Mouse (Mus musculus) midbrain, postnatal 0 days (tissue): ENCODE data around the gene 1700011L22Rik. TPM values are rescaled to one million over a fixed set of nuclear protein-coding genes. Genes with fewer than 3 reads are reported as not detected.

Source experiments
- ATAC-seq: fragments of 200-750 bp; cut with Nextera tagmentation; 2 replicates; pipeline ENCODE4 v1.8.0; 2017; ENCODE audit warnings: moderate number of reproducible peaks, mild to moderate bottlenecking, moderate TSS enrichment, moderate library complexity; ENCODE audit not compliant: low FRiP score
- DNase-seq: peaks from one replicate; pipeline ENCODE4 v3.0.0-alpha.2; 2015; ENCODE audit warnings: low spot score
- H3K27ac ChIP-seq: fragments of 300-500 bp; sonication (generic); 2 replicates; pipeline ENCODE4 v1.5.1; 2014; ENCODE audit warnings: low read depth, mild to moderate bottlenecking, low read length, mixed read lengths
- H3K27me3 ChIP-seq: fragments of 300-500 bp; sonication (generic); 2 replicates; pipeline ENCODE4 v1.6.1; 2014; ENCODE audit warnings: low read length, control low read depth, mixed read lengths; ENCODE audit not compliant: insufficient read depth
- H3K36me3 ChIP-seq: fragments of 300-500 bp; sonication (generic); 2 replicates; pipeline ENCODE4 v1.6.1; 2014; ENCODE audit warnings: low read length, control low read depth, mixed read lengths; ENCODE audit not compliant: insufficient read depth
- H3K4me1 ChIP-seq: fragments of 300-500 bp; sonication (generic); 2 replicates; pipeline ENCODE4 v1.6.1; 2014; ENCODE audit warnings: mild to moderate bottlenecking, control low read depth, antibody characterized with exemption, low read length, mixed read lengths; ENCODE audit not compliant: insufficient read depth
- H3K4me2 ChIP-seq: fragments of 300-500 bp; sonication (generic); 2 replicates; pipeline ENCODE4 v1.6.1; 2014; ENCODE audit warnings: low read depth, mild to moderate bottlenecking, low read length, mixed read lengths; ENCODE audit not compliant: poor library complexity, severe bottlenecking
- H3K4me3 ChIP-seq: fragments of 300-500 bp; sonication (generic); 2 replicates; pipeline ENCODE4 v1.5.1; 2014; ENCODE audit warnings: low read depth, mild to moderate bottlenecking, low read length, moderate library complexity
- H3K9ac ChIP-seq: fragments of 300-500 bp; sonication (generic); replicated peaks from 2 replicates; pipeline ENCODE4 v1.6.1; 2014; ENCODE audit warnings: mild to moderate bottlenecking, low read length, moderate library complexity, mixed read lengths; ENCODE audit not compliant: poor library complexity, severe bottlenecking
- H3K9me3 ChIP-seq: fragments of 300-500 bp; sonication (generic); 2 replicates; pipeline ENCODE4 v1.6.1; 2016; ENCODE audit warnings: low read length, control low read depth
- CTCF ChIP-seq: IDR thresholded peaks from 2 replicates; pipeline ENCODE4 v1.5.1; 2016; ENCODE audit warnings: antibody characterized with exemption, mild to moderate bottlenecking
- WGBS: fragments of 180-500 bp; shearing (Covaris S2); extraction: QIAGEN DNeasy Blood & Tissue Kit; methylation state at CpG from one replicate; pipeline ENCODE4 v1.1.7; 2014; 5-methylcytosine and 5-hydroxymethylcytosine counted together
- polyA plus RNA-seq: library from polyadenylated mRNA; unstranded; fragments of >200 nt; fragmentation: Nextera tagmentation; extraction: Ambion mirVana; gene quantifications from 2 replicates; pipeline ENCODE4 v1.2.1, GENCODE M21; 2015
- total RNA-seq: library from RNA; depleted of rRNA; stranded (reverse); fragments of >200 nt; gene quantifications from 2 replicates; pipeline ENCODE4 v1.2.3, GENCODE M21; 2014

1700011L22Rik gene
- total and polyA plus RNA-seq, 2 experiments from 2014 or later = not detected

DNA sequence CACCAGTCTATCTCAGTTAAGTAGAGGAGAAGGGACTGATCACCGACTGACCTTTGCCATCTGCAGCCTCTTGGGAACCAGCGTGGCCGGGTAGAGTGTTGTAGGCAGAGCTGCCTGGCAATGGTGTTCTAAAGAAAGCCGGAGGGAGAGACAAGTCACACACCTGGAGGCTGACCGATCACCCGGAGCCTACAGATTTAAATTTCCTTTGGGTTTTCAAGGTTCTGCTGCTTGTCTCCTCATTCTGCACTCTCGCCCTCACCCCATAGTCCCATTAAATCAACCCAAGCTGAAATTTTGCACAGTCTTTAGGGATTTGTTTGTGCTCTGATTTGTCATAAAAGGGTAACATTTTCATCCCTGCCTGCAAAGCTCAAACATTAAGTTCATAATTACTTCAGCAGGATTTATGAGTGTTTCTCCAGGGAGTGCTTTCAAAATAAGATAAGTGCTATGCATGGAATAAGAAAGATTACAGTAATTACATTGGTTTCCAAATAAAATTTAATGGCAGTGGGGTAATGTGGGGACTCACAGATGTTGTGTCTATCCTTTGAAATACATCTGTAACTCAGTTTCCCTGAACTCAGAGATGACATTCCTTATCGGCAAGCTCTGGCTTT, 19.0 kb downstream of the 1700011L22Rik start:
- no peaks in the 10 kb centered on the region for H3K36me3 ChIP-seq
- no peak overlapping the region for H3K9ac ChIP-seq
- H3K4me2 ChIP-seq = no peak overlapping the region
- no peaks in the 10 kb centered on the region for H3K4me1 ChIP-seq
- H3K27ac ChIP-seq = no peak overlapping the region
- no peaks in the 10 kb centered on the region for H3K27me3 ChIP-seq
- H3K9me3 ChIP-seq = no peaks in the 10 kb centered on the region
- no peak for DNase-seq
- H3K4me3 ChIP-seq = no peak overlapping the region
- 85% methylated on average over 8 of the region's 8 CpGs for WGBS
- ATAC-seq = no peak
- TF ChIP-seq CTCF = no peak

DNA sequence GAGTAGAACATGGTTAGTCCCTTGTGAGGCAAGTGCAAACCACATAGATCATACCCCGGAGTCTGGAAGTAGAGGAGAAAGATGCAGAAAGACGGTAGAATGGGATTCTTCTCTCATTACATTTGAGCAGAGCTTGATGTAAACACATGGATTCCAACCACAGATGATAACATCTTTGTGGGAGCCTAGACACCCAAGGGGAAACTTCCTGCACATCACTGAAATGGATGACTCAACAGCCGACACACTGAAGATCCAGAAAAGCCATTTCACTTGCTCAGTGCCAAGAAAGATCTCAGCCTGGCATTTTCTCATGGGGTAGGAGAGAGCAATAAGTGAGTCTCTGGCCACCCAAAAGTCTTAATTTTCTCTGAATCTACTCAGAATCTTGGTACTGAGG, 20.5 kb downstream of the 1700011L22Rik start:
- H3K9me3 ChIP-seq = no peaks in the 10 kb centered on the region
- H3K9ac ChIP-seq = no peak overlapping the region
- DNase-seq (no peak), ATAC-seq (no peak)
- TF ChIP-seq CTCF = no peak
- WGBS = 96% methylated on average over 3 of the region's 3 CpGs
- no peaks in the 10 kb centered on the region for H3K27me3 ChIP-seq
- no peak overlapping the region for H3K27ac ChIP-seq
- H3K4me3 ChIP-seq = no peak overlapping the region
- no peak overlapping the region for H3K4me2 ChIP-seq
- no peaks in the 10 kb centered on the region for H3K36me3 ChIP-seq
- no peaks in the 10 kb centered on the region for H3K4me1 ChIP-seq

DNA sequence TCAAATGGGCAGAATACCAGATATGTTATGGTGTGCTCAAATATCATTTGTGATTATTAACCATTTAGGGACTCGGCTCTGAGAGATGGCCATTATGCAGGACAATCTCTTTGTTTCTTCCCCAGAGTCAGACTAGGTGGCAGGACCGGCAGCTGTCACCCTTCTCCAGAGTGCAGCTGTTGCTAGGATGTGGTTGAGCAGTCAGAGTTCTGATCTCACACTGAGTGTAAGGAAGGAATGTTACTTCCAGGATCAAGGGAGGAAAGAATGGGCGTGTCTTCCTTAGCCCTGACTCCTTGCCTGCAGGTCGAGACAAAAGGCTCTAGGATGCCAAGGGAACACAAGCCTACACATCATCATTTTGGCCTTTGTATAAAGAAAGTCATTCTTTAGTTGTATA, 21.2 kb downstream of the 1700011L22Rik start:
- WGBS = 81% methylated on average over 4 of the region's 4 CpGs
- no peaks in the 10 kb centered on the region for H3K36me3 ChIP-seq
- TF ChIP-seq CTCF = no peak
- no peaks in the 10 kb centered on the region for H3K4me1 ChIP-seq
- H3K4me2 ChIP-seq = no peak overlapping the region
- H3K4me3 ChIP-seq = no peak overlapping the region
- no peaks in the 10 kb centered on the region for H3K9me3 ChIP-seq
- no peak overlapping the region for H3K27ac ChIP-seq
- DNase-seq (no peak), ATAC-seq (no peak)
- no peaks in the 10 kb centered on the region for H3K27me3 ChIP-seq
- H3K9ac ChIP-seq = no peak overlapping the region

DNA sequence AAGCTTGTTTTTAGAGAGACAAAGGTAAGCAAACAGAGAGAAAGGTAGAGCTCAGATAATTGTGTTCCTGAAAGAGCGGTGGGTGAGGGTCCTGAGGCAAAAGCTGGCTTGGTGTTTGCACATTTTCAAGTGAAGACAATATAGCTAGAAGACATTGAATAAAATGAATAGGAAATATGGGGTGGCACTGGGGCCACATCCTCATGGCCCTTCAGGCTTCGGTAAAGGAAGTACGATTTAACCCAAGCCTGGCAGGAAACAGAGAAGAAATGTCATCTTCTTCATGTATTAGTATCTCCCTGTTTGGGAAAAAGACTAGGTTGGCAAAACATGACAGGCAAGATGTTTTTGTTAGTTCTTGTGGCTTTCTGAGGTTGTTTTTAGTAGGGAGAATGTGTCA, 22.3 kb downstream of the 1700011L22Rik start:
- H3K9me3 ChIP-seq = no peaks in the 10 kb centered on the region
- no peak overlapping the region for H3K4me3 ChIP-seq
- 89% methylated on average over 3 of the region's 3 CpGs for WGBS
- DNase-seq (no peak), ATAC-seq (no peak)
- H3K36me3 ChIP-seq = no peaks in the 10 kb centered on the region
- H3K4me1 ChIP-seq = no peaks in the 10 kb centered on the region
- no peak for TF ChIP-seq CTCF
- no peak overlapping the region for H3K9ac ChIP-seq
- no peak overlapping the region for H3K4me2 ChIP-seq
- no peak overlapping the region for H3K27ac ChIP-seq
- no peaks in the 10 kb centered on the region for H3K27me3 ChIP-seq

DNA sequence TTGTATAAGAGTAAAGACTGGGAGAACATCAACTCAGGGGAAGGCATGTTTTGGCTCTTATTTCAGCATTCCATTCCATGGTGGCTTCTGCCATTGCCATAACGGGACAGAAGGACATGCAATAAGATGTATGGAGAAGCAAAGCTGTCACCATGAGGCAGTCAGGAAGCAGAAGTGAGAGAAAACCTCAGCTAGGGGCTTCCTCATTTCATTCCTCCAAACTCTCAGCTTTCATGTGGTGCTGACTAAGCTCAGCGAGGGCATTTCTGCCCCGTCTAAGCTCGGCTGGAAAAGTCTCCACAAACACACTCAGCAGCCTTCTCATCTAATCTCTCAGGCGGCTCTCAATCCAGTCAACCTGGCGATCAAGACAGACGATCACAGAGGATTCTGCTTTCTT, 22.8 kb downstream of the 1700011L22Rik start:
- DNase-seq (no peak), ATAC-seq (no peak)
- WGBS = 91% methylated on average over 7 of the region's 7 CpGs
- no peaks in the 10 kb centered on the region for H3K9me3 ChIP-seq
- no peaks in the 10 kb centered on the region for H3K27me3 ChIP-seq
- H3K27ac ChIP-seq = no peak overlapping the region
- H3K36me3 ChIP-seq = no peaks in the 10 kb centered on the region
- no peak overlapping the region for H3K9ac ChIP-seq
- H3K4me1 ChIP-seq = no peaks in the 10 kb centered on the region
- TF ChIP-seq CTCF = no peak
- H3K4me2 ChIP-seq = no peak overlapping the region
- H3K4me3 ChIP-seq = no peak overlapping the region

DNA sequence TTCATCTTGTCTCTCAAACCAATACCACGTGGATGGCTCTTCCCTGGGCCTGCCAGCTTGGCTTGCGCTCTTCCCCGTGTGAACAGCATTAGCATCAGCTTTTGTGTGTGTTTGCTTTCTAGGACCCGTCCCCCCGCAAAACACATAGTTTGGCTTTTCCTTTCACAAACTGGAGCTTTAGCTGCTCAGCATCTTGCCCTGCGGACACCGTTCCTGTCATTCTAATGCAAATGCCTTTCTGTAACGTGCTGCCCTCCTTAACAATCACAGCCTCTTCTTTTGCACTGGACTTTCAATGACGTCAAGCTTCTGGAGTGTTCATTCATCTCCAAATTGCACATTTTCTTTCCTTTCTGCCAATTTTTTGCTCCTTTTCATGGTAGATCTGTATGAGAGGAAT, 24.0 kb downstream of the 1700011L22Rik start:
- WGBS = 37% methylated on average over 9 of the region's 9 CpGs

More for the DNA sequence above, 24.0 kb downstream of the 1700011L22Rik start:
- Histone ChIP-seq H3K27ac (no peak overlapping the region), H3K36me3 (no peaks in the 10 kb centered on the region), H3K27me3 (no peaks in the 10 kb centered on the region), H3K9me3 (no peaks in the 10 kb centered on the region), H3K9ac (no peak overlapping the region), H3K4me2 (no peak overlapping the region), H3K4me3 (no peak overlapping the region), H3K4me1 (no peaks in the 10 kb centered on the region)
- ATAC-seq (no peak), DNase-seq (no peak)
- no peak for TF ChIP-seq CTCF
